Mouse (Mus musculus): ENCODE measurements around the gene Cth. TPM values are rescaled to one million over a fixed set of nuclear protein-coding genes. Genes with fewer than 3 reads are reported as not detected.

Cth gene
- polyA plus RNA-seq, 1 experiment from 2014 or later: 23.5 TPM

DNA sequence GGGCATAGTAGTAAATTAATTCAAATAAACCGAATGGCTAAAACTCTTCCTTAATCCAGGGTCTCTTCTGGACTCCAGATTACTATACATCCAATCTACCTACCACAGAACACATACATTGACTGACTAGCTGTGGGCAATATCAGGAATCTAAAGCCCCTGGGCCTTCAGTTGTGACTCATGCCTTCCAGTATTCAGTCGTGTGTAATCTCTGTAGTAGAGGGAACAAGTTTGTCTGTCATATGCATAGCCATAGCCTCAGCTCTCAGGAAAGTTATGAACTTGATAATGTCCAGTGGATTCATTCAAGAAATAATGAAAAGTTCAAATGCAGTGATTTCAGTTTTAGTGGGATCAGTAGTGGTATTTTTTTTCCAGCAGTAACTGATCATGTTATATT, 59.0 kb downstream of the Cth start:
- Histone ChIP-seq H3K4me3 (no peak overlapping the region), H3K9me3 (replicated peaks) (no peaks in the 10 kb centered on the region), H3K27ac (no peak overlapping the region), H3K4me1 (no peaks in the 10 kb centered on the region), H3K4me2 (no peak overlapping the region), H3K27me3 (replicated peaks) (no peaks in the 10 kb centered on the region), H3K9ac (no peak overlapping the region), H3K36me3 (no peaks in the 10 kb centered on the region)
- 57% methylated on average over 2 of the region's 2 CpGs for WGBS (ENCODE audit: insufficient replicate concordance)
- ATAC-seq: no peak

DNA sequence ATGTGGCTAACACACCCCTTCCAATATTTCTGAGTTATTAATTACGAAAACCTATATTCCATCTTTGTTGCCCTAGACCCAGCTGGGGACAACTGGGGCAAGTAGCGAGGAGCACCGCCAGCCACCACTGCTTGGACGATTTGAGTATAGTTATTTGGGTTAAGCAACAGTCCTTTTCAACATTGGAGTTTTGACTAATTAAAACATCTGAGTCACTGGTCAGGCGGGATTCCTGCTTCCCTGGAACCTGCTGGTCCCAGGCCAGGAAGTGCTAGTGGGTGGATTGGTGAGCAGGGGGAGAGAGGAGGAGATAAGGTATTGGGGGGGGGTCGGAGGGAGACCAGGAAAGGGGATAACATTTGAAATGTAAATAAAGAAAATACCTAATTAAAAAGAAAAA, 59.4 kb downstream of the Cth start:
- Histone ChIP-seq H3K4me1 (no peaks in the 10 kb centered on the region), H3K9ac (no peak overlapping the region), H3K9me3 (replicated peaks) (no peaks in the 10 kb centered on the region), H3K4me2 (no peak overlapping the region), H3K36me3 (no peaks in the 10 kb centered on the region), H3K4me3 (no peak overlapping the region), H3K27ac (no peak overlapping the region), H3K27me3 (replicated peaks) (no peaks in the 10 kb centered on the region)
- 50% methylated on average over 6 of the region's 6 CpGs for WGBS (ENCODE audit: insufficient replicate concordance)
- ATAC-seq: no peak

DNA sequence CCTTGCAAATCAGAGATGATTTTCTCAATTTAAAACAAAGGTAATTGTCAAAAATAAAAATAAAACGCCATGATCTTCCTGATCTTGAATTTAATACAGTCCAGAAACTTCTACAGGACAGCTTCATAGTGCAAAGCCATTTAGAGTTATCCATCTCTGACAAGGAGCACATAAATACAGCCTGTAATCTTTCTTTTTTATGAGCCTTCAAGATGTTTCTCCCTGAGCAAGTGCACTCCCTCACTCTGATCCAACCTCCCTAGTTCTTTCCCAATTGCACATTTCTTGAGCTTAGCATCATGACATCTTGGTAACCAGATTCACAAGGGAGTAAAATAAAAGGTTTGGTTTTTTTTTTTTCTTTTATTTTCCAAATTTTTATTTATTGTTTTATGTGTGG, 72.1 kb downstream of the Cth start:
- ATAC-seq: no peak
- H3K9me3 ChIP-seq (replicated peaks): no peaks in the 10 kb centered on the region
- WGBS (ENCODE audit: insufficient replicate concordance): 31% methylated on average over 1 of the region's 1 CpGs
- H3K4me2 ChIP-seq: no peak overlapping the region
- H3K36me3 ChIP-seq: no peaks in the 10 kb centered on the region
- H3K27ac ChIP-seq: no peak overlapping the region
- H3K4me3 ChIP-seq: no peak overlapping the region
- H3K27me3 ChIP-seq (replicated peaks): no peaks in the 10 kb centered on the region
- H3K9ac ChIP-seq: no peak overlapping the region
- no peaks in the 10 kb centered on the region for H3K4me1 ChIP-seq

DNA sequence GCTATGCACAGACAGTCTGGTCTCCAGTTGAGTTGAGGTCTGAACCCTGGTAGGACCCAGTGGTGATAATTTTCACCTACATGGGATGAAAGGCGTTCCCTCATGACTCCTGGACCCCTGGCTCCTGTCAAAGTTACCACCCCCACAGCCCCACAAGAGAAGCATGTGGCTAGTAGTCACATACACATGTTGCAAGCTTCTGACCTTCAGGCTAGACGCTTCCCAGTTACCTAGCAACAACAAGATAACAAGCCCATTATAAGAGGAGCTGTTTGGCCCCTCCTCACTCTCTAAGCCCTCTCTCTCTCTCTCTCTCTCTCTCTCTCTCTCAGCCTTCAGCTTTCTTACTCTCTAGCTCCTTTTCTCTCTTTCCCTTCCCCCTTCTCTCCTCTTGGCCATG, 76.4 kb downstream of the Cth start:
- no peak overlapping the region for H3K4me3 ChIP-seq
- H3K9me3 ChIP-seq (replicated peaks): no peaks in the 10 kb centered on the region
- H3K27ac ChIP-seq: no peak overlapping the region
- no peak overlapping the region for H3K9ac ChIP-seq
- no peaks in the 10 kb centered on the region for H3K36me3 ChIP-seq
- H3K4me1 ChIP-seq: no peaks in the 10 kb centered on the region
- no peak overlapping the region for H3K4me2 ChIP-seq
- 20% methylated on average over 2 of the region's 2 CpGs for WGBS (ENCODE audit: insufficient replicate concordance)
- no peak for ATAC-seq
- no peaks in the 10 kb centered on the region for H3K27me3 ChIP-seq (replicated peaks)

DNA sequence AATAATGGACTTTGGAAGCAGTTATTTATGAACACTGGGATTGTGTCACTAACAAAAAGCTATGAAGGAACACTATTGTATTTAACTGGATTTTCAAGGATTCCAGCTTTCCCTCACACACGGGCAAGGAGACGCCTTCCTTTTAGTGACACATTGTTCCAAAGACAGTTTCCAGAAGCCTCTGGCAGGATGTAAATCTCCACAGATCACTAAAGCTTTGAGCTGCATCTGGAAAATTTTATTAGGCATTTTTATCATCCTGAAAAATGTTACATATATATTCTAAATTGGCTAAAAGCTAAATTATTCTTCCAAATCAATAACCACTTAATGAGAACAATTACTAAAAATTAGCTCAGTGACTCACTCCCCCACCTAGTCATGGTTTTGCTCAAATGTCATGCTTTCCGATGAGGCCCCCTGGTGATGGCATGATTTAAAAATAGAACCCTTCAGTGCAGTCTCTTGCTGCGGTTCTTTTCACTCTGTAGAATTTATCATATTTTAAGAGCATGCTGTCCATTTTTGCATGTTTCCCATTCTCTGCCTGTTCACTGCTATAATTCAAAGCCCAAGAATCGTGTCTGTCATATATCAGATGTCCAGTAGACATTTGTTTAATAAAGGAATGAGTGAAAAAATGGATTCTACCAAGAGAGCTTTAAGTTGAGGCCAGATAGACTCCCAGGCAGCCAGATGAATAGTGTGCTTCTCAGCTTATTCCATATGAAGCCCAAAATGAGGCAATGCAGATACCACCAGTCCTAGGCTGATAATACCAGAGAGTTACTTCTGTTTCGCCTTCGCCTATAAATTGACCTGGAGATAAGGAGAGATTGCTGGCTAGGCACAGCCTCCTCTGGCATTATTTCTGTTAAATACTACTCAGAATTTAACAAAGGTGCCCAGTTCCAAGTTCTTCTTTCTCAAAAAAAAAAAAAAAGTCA, 77.3 kb downstream of the Cth start:
- H3K4me3 ChIP-seq: no peak overlapping the region
- no peaks in the 10 kb centered on the region for H3K4me1 ChIP-seq
- no peak overlapping the region for H3K27ac ChIP-seq
- H3K4me2 ChIP-seq: no peak overlapping the region
- H3K27me3 ChIP-seq (replicated peaks): no peaks in the 10 kb centered on the region
- no peaks in the 10 kb centered on the region for H3K36me3 ChIP-seq
- no peak for ATAC-seq
- H3K9me3 ChIP-seq (replicated peaks): no peaks in the 10 kb centered on the region
- 45% methylated on average over 7 of the region's 7 CpGs for WGBS (ENCODE audit: insufficient replicate concordance)
- H3K9ac ChIP-seq: no peak overlapping the region

Other genes starting within 250 kb of the Cth start
- gene Ankrd13c, start 22.2 kb upstream of the Cth start, polyA plus RNA-seq (2016; fragmentation: Nextera tagmentation; extraction: Ambion mirVana): 24.1 and 25.4 TPM in 2 replicates
- gene Srsf11, start 111.6 kb upstream of the Cth start, polyA plus RNA-seq (2016; fragmentation: Nextera tagmentation; extraction: Ambion mirVana): 173 and 185 TPM in 2 replicates
- 39.1 and 41.4 TPM in 2 replicates for gene Lrrc40, start 111.6 kb upstream of the Cth start, polyA plus RNA-seq (2016; fragmentation: Nextera tagmentation; extraction: Ambion mirVana)